Mouse (Mus musculus): ENCODE measurements around the gene Kif5c. TPM values are rescaled to one million over a fixed set of nuclear protein-coding genes. Genes with fewer than 3 reads are reported as not detected.

Gene Kif5c
- polyA plus RNA-seq, 1 experiment from 2014 or later: 1.1 TPM

DNA sequence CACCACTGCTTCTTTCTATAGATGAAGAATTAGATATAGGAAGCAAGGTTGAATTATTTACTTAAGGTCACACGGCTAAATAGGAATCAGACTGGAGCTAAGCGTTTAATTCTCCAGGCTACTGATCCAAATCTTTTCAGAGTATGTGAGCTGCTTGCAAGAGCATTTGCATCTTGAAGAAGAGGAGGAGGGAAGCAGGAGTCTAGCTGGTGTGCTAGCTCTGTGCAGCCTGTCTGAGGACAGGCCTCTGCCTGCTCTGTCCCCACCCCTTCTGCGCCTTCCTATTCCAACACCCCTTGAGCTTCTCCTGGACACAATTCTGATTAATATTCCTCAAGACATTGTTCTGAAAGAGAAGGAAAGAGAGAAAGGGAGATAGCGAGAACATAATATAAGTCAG, 123.8 kb downstream of the Kif5c start:
- H3K27ac ChIP-seq (replicated peaks in 1 of 2; ENCODE audit: control insufficient read depth in 1 of 2, insufficient read depth in 1 of 2, low read depth in 2 of 2, low read length in 2 of 2): no peak overlapping the region
- H3K4me2 ChIP-seq (ENCODE audit: low read length): no peak overlapping the region
- H3K4me3 ChIP-seq (ENCODE audit: control insufficient read depth in 1 of 2, insufficient read depth in 1 of 2, low read depth in 1 of 2, low read length in 2 of 2): no peak overlapping the region
- ATAC-seq (ENCODE audit: insufficient number of reproducible peaks, insufficient read depth, low FRiP score, low read depth): no peak
- H3K36me3 ChIP-seq (ENCODE audit: control insufficient read depth, insufficient read depth, low read length): no peaks in the 10 kb centered on the region
- H3K9ac ChIP-seq (ENCODE audit: low read length): no peak overlapping the region
- 83% methylated on average over 4 of the region's 4 CpGs for WGBS
- H3K9me3 ChIP-seq (ENCODE audit: control insufficient read depth, low read length): no peaks in the 10 kb centered on the region
- peaks cover 16 to 19% of the 10 kb centered on the region in 2 experiments for H3K4me1 ChIP-seq (ENCODE audit: control insufficient read depth in 2 of 2, insufficient read depth in 2 of 2, low read length in 2 of 2)
- H3K27me3 ChIP-seq (ENCODE audit: control insufficient read depth, insufficient read depth, low read length): no peaks in the 10 kb centered on the region

DNA sequence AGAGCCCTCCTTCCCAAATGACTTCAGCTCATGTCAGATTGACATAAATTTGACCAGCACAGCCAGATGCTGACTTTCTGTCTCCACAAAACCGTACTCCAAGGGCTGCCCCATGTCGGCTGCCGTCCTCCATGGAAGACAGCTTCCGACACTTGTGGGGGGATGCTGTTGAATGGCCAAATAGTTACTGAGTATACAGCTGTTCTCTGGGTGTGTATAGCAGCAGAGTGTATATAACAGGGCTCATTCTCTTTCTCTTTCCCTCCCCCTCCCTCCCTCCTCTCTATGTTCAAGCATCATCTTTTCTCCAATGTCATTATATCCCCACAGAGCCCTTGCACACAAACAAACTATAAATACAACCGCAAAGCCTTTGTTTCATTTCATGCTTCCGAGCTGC, 124.7 kb downstream of the Kif5c start:
- Histone ChIP-seq H3K9me3 (ENCODE audit: control insufficient read depth, low read length) (no peaks in the 10 kb centered on the region), H3K27ac (replicated peaks in 1 of 2; ENCODE audit: control insufficient read depth in 1 of 2, insufficient read depth in 1 of 2, low read depth in 2 of 2, low read length in 2 of 2) (no peak overlapping the region), H3K27me3 (ENCODE audit: control insufficient read depth, insufficient read depth, low read length) (no peaks in the 10 kb centered on the region), H3K36me3 (ENCODE audit: control insufficient read depth, insufficient read depth, low read length) (no peaks in the 10 kb centered on the region), H3K4me2 (ENCODE audit: low read length) (no peak overlapping the region), H3K4me1 (ENCODE audit: control insufficient read depth in 2 of 2, insufficient read depth in 2 of 2, low read length in 2 of 2) (peaks cover 16 to 19% of the 10 kb centered on the region in 2 experiments), H3K9ac (ENCODE audit: low read length) (no peak overlapping the region), H3K4me3 (ENCODE audit: control insufficient read depth in 1 of 2, insufficient read depth in 1 of 2, low read depth in 1 of 2, low read length in 2 of 2) (no peak overlapping the region)
- 83% methylated on average over 6 of the region's 6 CpGs for WGBS
- ATAC-seq (ENCODE audit: insufficient number of reproducible peaks, insufficient read depth, low FRiP score, low read depth): no peak

DNA sequence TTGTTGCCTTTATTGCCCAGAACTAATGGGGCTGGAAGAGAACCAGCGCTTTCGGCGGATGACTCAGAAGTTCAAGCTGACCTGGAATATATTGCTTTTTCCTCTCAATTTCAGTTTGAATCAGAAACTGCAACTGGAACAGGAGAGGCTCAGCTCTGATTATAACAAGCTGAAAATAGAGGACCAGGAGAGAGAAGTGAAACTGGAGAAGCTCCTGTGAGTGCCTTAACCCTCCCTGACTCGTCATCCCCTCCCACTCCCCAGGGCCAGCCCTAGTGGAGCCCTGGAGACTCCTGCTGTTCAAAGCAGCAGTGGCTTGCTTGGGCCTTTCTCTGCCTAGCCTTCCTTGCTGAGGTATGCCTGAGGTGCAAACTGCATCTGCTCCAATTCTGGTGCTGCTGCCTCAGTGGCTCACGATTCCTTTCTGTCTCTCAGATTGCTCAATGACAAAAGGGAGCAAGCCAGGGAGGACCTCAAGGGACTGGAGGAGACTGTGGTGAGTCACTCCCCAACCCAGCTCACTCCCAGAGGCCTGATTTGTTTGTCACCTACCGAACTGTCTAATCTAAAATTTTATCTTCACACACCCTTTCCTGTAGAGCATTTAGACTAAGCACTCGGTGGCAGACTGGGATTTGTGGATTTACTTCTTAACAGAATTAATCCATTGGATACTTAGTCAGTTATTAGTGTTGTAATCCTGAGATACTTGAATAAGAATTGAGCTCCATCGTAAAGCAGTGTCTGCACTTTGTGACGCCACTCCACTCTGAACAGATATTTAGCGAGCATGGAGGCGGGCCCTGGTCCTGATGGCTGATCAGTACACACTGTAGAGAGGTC, 125.4 kb downstream of the Kif5c start:
- Histone ChIP-seq H3K4me3 (ENCODE audit: control insufficient read depth in 1 of 2, insufficient read depth in 1 of 2, low read depth in 1 of 2, low read length in 2 of 2) (no peak overlapping the region), H3K27me3 (ENCODE audit: control insufficient read depth, insufficient read depth, low read length) (no peaks in the 10 kb centered on the region), H3K36me3 (ENCODE audit: control insufficient read depth, insufficient read depth, low read length) (no peaks in the 10 kb centered on the region), H3K27ac (replicated peaks in 1 of 2; ENCODE audit: control insufficient read depth in 1 of 2, insufficient read depth in 1 of 2, low read depth in 2 of 2, low read length in 2 of 2) (no peak overlapping the region), H3K4me1 (ENCODE audit: control insufficient read depth in 2 of 2, insufficient read depth in 2 of 2, low read length in 2 of 2) (peaks cover 16 to 19% of the 10 kb centered on the region in 2 experiments), H3K4me2 (ENCODE audit: low read length) (peak overlapping the region; percentile 44), H3K9me3 (ENCODE audit: control insufficient read depth, low read length) (no peaks in the 10 kb centered on the region), H3K9ac (ENCODE audit: low read length) (no peak overlapping the region)
- no peak for ATAC-seq (ENCODE audit: insufficient number of reproducible peaks, insufficient read depth, low FRiP score, low read depth)
- WGBS: 45% methylated on average over 11 of the region's 11 CpGs

DNA sequence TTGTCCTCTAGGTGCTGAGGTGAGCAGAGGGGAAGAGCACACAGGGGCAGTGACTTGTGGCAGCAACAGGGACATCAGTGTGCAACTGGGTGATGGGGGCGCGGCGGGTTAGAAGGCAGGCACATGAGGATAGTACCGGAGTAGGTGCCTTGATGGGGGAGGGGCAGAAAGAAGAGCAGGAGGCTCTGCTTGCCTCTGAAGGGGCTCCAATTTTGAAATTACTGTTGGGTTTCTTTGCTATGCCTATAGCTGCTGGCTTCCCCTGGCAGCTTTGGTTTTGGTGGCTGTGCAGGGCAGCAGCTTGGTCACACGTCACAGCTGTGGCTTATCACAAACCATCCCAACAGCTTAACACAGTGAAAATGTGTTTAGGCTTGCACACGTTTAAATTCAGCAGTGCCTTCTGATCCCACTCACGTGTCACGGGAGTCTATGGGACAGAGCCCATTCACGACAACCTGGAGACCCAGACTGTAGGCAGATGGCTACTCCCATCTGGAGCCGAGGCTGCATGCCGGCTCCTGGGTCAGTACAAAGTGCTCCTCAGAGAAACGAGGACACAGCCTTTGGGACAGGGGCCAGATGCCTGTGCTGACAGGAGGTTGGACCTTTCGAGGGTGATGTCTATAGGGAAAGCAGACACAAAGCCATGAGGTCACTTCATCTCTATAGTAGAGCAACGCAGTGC, 126.1 kb downstream of the Kif5c start:
- H3K27me3 ChIP-seq (ENCODE audit: control insufficient read depth, insufficient read depth, low read length): no peaks in the 10 kb centered on the region
- no peak overlapping the region for H3K9ac ChIP-seq (ENCODE audit: low read length)
- peak overlapping the region; percentile 44 for H3K4me2 ChIP-seq (ENCODE audit: low read length)
- no peak; the same call in 1 of the 2 replicates for ATAC-seq (ENCODE audit: insufficient number of reproducible peaks, insufficient read depth, low FRiP score, low read depth)
- WGBS: 32% methylated on average over 14 of the region's 14 CpGs
- no peak overlapping the region for H3K27ac ChIP-seq (replicated peaks in 1 of 2; ENCODE audit: control insufficient read depth in 1 of 2, insufficient read depth in 1 of 2, low read depth in 2 of 2, low read length in 2 of 2)
- no peaks in the 10 kb centered on the region for H3K36me3 ChIP-seq (ENCODE audit: control insufficient read depth, insufficient read depth, low read length)
- no peaks in the 10 kb centered on the region for H3K9me3 ChIP-seq (ENCODE audit: control insufficient read depth, low read length)
- H3K4me1 ChIP-seq (ENCODE audit: control insufficient read depth in 2 of 2, insufficient read depth in 2 of 2, low read length in 2 of 2): peaks cover 20 to 27% of the 10 kb centered on the region in 2 experiments
- H3K4me3 ChIP-seq (ENCODE audit: control insufficient read depth in 1 of 2, insufficient read depth in 1 of 2, low read depth in 1 of 2, low read length in 2 of 2): no peak overlapping the region

DNA sequence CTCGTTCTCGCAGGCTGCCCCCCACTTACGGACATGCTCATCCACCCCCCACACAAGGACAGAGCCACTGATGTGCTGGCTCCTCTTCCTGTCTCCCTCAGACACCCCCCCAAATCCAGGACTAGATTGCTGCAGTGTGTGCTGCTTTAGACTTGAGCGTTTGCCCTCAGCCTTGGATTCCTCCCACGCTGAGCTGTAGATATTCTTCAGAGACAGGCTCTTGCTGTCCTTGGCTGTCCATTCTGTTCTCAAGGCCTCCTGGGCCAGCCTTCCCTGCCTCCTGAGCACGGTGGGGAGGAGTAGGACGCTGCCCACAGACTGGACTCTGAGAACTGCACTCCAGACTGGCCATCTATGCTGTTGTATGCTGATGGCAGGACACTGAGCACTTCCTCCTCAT, 127.8 kb downstream of the Kif5c start:
- ATAC-seq (ENCODE audit: insufficient number of reproducible peaks, insufficient read depth, low FRiP score, low read depth): no peak
- no peak overlapping the region for H3K9ac ChIP-seq (ENCODE audit: low read length)

DNA sequence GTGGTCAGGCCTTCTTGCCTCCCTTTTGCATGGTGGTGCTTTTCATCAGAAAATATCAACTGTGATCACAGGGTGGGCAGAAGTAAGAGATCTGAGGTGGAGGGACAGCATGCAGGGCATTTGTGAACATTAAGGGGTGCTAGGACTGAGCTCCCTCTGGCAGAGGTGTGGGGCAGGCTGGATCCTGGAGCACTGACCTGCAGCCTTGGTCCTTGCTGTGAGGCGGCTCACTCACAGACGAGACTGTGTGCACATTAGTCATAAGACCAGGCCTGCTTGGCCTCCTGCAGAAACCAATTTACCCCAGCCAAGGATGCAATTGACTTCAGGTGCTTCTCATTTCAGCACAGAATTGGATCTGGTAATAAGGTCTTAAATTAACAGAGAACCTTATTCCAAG, 128.6 kb downstream of the Kif5c start:
- no peak overlapping the region for H3K4me2 ChIP-seq (ENCODE audit: low read length)
- peaks cover 23 to 33% of the 10 kb centered on the region in 2 experiments for H3K4me1 ChIP-seq (ENCODE audit: control insufficient read depth in 2 of 2, insufficient read depth in 2 of 2, low read length in 2 of 2)
- WGBS: 82% methylated on average over 2 of the region's 2 CpGs
- H3K9me3 ChIP-seq (ENCODE audit: control insufficient read depth, low read length): no peaks in the 10 kb centered on the region
- H3K9ac ChIP-seq (ENCODE audit: low read length): no peak overlapping the region
- no peak for ATAC-seq (ENCODE audit: insufficient number of reproducible peaks, insufficient read depth, low FRiP score, low read depth)
- no peak overlapping the region for H3K4me3 ChIP-seq (ENCODE audit: control insufficient read depth in 1 of 2, insufficient read depth in 1 of 2, low read depth in 1 of 2, low read length in 2 of 2)
- H3K27ac ChIP-seq (replicated peaks in 1 of 2; ENCODE audit: control insufficient read depth in 1 of 2, insufficient read depth in 1 of 2, low read depth in 2 of 2, low read length in 2 of 2): no peak overlapping the region
- H3K27me3 ChIP-seq (ENCODE audit: control insufficient read depth, insufficient read depth, low read length): no peaks in the 10 kb centered on the region
- H3K36me3 ChIP-seq (ENCODE audit: control insufficient read depth, insufficient read depth, low read length): no peaks in the 10 kb centered on the region

More for the DNA sequence above, 127.8 kb downstream of the Kif5c start:
- no peak overlapping the region for H3K27ac ChIP-seq (replicated peaks in 1 of 2; ENCODE audit: control insufficient read depth in 1 of 2, insufficient read depth in 1 of 2, low read depth in 2 of 2, low read length in 2 of 2)
- no peaks in the 10 kb centered on the region for H3K27me3 ChIP-seq (ENCODE audit: control insufficient read depth, insufficient read depth, low read length)
- WGBS: 69% methylated on average over 7 of the region's 7 CpGs
- H3K4me3 ChIP-seq (ENCODE audit: control insufficient read depth in 1 of 2, insufficient read depth in 1 of 2, low read depth in 1 of 2, low read length in 2 of 2): no peak overlapping the region
- no peaks in the 10 kb centered on the region for H3K9me3 ChIP-seq (ENCODE audit: control insufficient read depth, low read length)
- H3K4me1 ChIP-seq (ENCODE audit: control insufficient read depth in 2 of 2, insufficient read depth in 2 of 2, low read length in 2 of 2): peaks cover 23 to 33% of the 10 kb centered on the region in 2 experiments
- H3K36me3 ChIP-seq (ENCODE audit: control insufficient read depth, insufficient read depth, low read length): no peaks in the 10 kb centered on the region
- H3K4me2 ChIP-seq (ENCODE audit: low read length): no peak overlapping the region

DNA sequence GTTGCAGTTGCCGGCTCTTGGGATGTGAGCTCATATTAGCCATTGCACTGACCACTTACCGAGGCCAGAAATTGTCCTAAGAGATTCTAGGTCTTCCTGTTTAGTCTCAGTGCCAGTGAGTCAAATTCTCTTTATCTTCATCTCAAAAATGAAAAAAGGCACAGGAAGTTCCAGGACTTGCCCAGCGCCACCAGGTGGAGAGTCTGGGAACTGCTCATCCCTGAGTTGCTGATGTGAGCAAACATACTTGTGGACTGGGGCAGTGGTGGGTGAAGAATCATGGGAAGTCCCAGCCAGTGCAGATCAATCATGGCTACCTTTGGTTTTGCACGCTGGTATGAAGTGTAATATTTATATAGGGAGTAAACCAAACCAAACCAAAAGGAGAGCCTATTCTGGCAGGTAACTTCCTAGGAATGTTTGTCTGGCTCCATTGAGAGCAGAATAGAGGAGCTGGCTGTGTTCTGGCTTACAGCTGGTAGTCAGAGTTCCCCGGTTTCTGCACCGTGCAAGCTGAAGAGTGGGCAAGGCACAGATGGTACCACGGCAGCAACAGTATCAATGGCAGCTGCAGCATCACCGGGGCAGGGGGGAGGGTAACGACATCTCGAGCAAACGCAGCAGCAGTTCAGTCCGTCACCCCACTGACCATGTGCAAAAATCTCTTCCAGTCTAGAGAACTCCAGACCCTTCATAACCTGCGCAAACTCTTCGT, 129.7 kb downstream of the Kif5c start:
- Histone ChIP-seq H3K27ac (replicated peaks in 1 of 2; ENCODE audit: control insufficient read depth in 1 of 2, insufficient read depth in 1 of 2, low read depth in 2 of 2, low read length in 2 of 2) (no peak overlapping the region), H3K4me2 (ENCODE audit: low read length) (no peak overlapping the region), H3K36me3 (ENCODE audit: control insufficient read depth, insufficient read depth, low read length) (no peaks in the 10 kb centered on the region), H3K4me3 (ENCODE audit: control insufficient read depth in 1 of 2, insufficient read depth in 1 of 2, low read depth in 1 of 2, low read length in 2 of 2) (no peak overlapping the region), H3K4me1 (ENCODE audit: control insufficient read depth in 2 of 2, insufficient read depth in 2 of 2, low read length in 2 of 2) (peaks cover 23 to 33% of the 10 kb centered on the region in 2 experiments), H3K9me3 (ENCODE audit: control insufficient read depth, low read length) (no peaks in the 10 kb centered on the region), H3K9ac (ENCODE audit: low read length) (no peak overlapping the region), H3K27me3 (ENCODE audit: control insufficient read depth, insufficient read depth, low read length) (no peaks in the 10 kb centered on the region)
- ATAC-seq (ENCODE audit: insufficient number of reproducible peaks, insufficient read depth, low FRiP score, low read depth): no peak
- WGBS: 82% methylated on average over 14 of the region's 14 CpGs

All from heart, embryonic 14.5 days (tissue).